Mouse (Mus musculus) brain, adult 2 months (tissue): ENCODE data around the gene Acsf2.

Experiments used
- DNase-seq: peaks from one replicate; pipeline ENCODE4 v3.0.0; 2011; ENCODE audit warnings: low read depth, low spot score

Acsf2 gene

DNA sequence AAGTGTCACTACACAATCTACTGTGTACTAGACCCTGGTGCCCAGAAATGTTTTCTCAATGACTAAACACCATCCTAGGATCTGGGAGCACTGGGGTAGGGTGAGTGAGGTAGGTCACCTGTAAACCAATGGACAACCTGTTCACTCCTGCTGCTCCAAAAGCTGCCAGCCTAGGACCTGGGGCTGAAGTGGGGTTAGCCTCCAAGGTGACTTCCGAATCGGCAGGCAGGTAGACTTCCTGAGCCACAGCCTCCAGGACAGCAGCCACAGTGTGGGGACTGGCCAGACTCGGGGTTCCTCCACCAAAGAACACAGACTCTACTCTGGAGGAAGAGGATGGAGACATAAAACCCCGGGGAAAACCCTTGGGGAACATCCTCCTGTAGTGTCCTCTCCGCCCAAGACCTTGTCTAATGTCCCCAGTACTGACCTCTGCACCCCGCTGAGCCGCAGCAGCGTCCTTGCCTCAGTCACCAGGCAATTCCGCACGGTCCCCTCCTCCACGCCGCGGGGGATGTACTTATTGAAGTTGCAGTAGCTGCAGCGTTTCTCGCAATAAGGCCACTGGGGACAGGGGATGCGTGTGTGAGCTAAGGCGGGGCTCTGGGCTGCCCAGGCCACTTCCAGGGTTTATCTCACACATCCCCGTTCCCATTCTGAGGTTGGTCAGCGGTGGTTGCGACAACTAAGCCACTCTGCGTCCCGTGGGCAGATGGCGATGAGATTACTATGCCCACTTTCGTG is 53.5 kb downstream of the Acsf2 start:
- DNase-seq, result peak; percentile 76

DNA sequence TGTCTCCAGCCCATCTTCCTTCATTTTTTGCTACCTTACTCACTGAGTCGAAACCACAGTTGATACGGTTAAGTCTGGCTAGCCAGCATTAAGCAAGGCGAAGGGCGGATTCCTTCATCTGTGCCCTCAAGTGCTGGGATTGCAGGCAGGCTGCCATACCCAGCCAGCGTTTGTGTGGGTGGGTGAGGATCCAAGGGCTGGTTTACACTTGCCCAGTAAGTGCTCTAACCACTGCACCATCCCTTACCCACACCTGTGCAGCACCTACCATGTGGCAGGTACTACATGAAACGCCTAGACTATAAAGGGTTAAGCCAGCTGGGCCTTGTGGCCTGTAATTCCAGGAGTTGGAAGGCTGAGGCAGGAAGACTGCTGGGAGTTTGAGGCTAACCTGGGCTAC is 54.4 kb downstream of the Acsf2 start:
- no peak for DNase-seq

DNA sequence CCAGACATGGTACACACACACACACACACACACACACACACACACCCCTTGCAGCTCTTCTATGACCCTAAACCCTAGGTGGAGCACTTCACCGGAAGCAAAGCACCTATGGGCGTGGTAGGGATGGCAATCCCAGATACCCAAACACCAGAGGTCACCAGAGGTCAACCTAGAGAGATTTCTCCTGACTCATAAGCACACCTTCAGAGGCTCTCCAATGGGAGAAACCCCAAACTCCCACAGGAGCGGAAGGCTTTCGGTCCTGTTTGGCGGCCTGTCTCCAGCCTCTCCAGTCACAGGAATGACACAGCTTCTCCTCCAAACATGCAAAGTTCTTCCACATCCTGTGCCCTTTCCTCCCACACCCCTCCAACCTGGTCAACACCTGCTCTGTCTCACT is 55.3 kb downstream of the Acsf2 start:
- DNase-seq, result no peak

DNA sequence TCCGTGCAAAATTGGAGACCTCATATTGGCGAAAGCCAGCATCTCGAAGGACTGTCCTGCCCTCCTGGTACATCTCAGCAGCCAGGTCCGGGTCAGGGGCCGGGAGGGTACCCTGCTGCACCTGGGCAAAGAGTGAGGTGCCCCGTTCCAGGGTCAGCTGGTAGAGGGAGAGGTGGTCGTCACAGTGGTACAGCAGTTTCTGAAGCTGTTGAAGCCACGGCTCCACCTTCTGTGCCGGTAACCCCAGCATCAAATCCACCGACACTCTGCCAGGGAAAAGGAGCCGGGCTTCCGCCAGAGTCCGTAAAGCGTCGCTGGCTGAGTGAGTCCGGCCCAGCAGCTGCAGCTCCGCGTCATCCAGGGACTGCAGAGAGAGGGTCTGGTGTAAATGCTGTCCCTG is 57.2 kb downstream of the Acsf2 start:
- DNase-seq, result peak; percentile 46

DNA sequence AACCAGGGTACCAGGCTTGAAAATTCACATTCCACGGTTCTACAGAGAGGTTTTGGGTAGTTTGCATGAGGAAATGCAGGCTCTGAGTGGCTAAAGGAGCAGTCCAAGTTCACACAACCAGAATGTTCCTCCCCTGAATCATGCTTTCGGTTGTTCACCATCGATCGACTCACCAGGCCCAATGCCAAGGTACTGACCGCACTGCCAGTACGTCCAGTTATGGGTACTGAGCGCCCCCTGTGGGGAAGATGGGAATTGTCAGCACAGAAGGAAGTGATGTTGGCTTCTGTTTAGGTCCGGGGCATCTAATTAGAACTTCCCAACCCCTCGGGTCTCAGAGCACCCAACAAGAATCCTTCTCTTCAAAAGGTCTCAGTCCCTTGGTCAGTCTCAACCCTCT is 57.7 kb downstream of the Acsf2 start:
- DNase-seq, result peak; percentile 95

DNA sequence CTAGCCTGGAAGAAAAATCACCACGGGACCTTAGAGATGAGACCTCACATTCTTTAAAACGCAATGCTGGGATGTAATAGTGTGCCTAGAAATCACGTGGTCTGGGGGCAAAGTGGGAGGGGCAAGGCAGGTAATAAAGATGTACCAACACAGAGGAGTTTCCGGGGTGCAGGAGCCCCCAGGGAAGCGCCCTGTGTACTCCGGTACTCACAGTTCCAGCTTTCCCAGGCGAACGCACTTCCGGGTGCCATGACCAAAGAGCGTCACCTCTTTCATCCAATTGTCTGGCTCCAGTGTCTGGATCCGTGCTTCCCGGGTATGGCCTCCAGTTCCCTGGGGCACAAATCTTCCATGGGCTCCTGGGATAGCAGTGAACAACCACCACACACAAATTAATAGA is 58.3 kb downstream of the Acsf2 start:
- no peak for DNase-seq

DNA sequence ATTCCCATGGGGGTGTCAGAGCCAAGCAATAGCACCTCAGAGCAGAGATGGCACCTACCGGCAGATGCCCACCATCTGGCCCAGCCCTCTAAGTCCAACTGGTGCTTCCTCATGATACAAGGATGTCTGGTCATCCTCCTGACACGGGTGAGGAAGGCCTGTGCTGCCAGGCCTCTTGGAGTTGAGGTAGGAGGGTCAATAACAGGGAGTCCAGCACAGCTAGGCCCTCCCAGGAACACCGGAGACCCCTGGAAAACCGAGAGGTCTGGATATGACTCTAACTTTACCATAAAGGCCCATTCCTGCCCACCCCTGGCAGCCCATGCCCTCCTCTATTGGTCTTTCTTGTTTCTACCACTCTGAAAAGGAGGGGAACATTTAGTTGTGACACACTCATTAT is 59.3 kb downstream of the Acsf2 start:
- no peak for DNase-seq

DNA sequence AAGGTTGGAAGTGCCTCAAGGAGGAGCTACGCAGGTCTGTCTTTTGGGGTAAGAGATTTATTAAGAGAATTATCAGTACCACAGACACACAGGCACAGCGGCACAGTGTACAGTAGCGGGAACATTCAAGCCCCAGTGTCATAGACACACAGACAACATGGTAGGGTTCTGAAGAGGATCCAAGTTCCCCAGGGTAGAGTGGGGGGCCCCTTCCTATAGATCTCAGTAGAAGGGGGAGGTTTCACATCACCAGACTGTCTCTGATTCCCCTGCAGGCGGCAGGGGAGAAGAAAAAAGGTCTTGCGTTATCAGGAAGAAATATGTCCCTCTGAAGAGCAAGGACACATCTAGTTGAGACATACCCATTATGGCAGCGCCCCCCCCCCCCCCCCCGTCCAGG is 61.9 kb downstream of the Acsf2 start:
- no peak for DNase-seq

DNA sequence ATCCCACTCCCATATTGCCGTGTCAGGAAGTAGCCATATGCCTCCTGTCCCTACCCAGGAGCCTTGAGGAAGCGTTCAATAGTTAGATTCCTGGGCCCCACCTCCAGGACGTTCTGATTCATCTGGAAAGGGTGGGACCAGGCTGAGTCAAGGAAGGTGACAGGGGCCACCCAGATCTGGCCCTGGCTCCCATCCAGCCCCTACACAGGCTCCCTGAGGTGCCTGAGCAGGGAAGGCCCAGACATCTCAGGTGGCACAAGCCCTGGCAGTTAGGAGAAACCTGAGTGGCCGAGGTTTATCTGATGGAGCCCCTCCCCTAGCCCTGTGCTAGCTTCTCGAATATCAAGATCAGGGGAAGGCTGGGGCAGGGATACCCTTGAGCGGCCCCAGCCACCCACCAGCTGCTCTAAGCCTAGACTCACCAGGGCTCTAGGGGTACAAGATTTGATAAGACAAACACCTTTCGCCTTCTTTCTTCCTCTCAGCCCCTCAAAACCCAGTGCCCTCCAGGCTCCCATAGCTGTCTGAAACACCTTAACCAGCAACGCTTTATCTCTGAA is 62.9 kb downstream of the Acsf2 start:
- no peak for DNase-seq

DNA sequence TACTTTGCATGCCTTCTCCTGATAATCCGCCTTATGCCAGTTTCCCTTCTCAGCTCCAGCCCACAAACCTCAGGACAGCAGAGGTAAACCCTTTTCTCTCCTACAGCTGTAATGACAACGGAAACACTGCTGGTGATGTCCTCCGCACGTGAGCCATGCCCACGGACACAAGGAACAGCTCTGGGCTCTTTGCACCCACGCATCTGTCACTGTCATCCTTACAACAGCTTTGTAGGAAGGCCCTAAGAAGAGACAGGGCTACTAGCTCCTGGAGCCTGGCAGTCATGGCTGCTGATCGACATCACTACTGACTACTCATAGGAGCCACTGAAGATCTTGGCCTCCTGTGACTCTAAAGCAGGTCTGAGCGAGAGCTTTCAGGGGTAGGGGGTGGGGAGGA is 68.5 kb downstream of the Acsf2 start:
- DNase-seq, result peak; percentile 59

DNA sequence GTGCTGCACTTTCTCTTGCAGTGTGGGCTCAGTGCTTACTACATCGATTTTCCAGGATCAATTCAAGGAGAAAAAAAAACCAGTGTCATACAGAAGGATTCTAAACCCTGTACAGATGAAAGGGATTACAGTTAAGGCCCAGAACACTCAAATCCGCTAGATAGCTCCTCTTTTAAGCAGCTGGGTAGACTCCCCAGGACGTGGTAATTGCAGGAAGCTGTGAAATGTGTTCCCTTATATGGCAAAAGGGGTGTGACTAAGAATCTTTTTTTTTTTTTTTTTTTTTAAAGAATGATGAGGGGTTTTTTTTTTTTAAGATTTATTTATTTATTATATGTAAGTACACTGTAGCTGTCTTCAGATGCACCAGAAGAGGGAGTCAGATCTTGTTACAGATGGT is 72.8 kb downstream of the Acsf2 start:
- DNase-seq, result no peak

DNA sequence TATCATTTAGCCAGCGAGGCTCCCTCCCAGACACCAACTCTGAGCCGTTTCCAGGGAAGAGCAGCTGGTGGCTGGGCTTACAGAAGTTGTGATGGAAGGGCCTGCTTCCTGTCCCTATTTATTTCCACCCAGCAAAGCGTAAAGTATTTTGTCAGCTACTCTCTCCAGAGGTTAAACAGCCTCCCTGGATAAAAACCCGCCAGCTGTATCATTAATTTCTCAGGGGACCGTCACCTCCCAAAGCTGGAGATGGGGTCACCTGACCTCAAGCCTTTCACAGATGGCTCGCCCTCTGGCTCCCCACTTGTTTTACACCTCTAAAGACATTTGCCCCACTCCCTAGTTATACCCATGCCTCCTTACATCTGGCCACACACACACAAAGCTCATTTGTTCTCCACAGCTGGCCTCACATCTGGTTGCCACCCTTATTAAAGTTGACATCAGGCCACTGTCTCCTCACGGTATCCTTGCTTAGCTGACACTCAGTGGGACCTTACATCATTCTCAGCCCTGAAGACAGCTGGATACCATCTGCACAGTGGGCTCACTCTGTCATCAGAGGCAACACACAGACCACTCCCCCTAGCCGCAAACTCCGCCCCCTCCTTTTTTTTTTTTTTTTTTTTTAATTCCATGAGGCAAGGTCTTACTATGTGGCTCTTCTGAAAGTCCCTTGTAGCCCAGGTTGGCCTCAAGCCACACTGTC is 75.3 kb downstream of the Acsf2 start:
- no peak for DNase-seq

DNA sequence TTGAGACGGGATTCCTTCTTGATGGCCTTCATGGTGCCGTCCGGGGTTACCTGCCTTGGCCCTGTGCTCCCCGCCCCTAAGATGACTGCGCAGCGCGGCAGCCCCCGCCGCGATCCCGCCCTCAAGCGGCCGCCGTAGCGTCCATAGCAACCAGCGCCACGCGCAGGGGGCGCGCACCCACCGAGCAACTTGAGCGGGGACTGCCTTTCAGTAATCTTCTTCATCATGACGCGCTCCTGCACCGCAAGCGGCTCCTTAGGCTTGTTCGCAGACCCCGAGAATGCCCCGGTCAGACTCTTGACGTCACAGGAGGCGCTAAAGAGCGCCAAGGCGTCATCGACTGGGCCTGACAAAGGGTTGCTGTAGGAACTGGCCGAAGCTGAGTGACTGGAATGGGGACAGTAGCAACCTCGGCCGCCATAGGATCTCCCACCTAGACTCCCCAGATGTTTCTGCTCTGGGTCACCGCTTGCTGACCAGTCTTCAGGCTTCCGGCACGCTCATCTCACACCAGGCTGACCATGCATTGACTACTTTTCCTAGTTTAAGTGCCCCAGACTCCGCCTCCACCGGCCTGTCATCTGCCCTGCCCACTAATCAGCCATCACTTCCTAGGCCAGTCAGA is 80.3 kb downstream of the Acsf2 start, which contains the start of gene Mycbpap:
Gene Mycbpap (minus strand): TSS at position 524 of the 625 bp plus-strand sequence.
- peak; percentile 80 for DNase-seq

DNA sequence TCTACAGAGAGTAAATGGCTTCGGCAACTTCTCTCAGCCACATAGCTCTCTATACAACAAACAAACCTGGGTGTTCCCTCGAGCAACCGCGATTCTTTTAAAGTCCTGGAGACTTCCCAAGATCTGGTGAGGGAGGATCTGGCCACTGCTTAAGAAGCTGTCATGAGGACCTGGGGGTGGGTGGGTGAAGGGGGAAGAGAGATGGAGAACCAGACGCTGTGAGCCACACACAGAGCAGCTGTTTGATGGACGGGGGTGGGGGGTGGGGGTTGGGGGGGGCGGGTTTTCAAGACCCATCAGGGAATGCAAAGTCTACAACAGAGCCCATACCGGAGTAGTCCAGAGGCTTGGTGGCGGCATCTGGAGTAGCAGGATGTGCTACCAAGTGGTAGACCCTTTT is 88.2 kb downstream of the Acsf2 start:
- peak; percentile 43 for DNase-seq

DNA sequence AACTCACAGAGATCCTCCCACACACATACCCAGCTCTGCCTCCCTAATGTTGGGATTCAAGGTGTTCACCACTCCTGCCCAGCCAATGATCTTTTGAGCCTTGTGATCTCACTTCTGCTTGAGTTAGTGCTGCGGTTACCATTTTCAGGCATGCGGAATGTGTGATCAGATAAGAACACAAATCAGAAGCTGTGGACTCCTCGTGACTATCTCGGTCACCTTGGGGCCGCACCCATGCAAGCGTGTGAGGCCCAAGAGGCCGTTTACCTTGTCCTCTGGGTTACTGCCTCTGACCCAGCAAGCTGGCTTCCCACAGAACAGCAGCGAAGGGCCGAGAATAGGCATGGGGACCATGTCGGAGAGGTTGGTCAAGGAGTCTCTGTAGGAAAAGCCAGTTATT is 92.7 kb downstream of the Acsf2 start:
- no peak for DNase-seq
